Mouse (Mus musculus): ENCODE measurements at regions not wholly inside any gene's neighbourhood (a gene's known extent, or its start where the extent isn't known, plus 50 kb on each side); places are given as distances from the start of the nearest gene placed in this dataset.

DNA sequence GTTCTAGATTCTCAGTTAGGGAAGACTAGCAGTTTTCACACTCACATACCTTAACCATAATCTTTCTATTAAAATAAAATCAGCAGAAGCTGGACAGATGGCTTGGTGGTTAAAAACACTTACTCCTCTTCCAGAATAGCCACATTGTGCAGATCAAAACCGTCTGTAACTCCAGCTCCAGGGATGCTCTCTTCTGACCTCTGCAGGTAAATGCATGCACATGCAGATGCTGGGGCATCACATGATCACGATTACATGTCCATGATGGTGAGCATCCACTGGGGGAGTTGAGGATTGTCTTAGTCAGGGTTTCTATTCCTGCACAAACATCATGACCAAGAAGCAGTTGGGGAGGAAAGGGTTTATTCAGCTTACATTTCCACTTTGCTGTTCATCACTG, 184.8 kb upstream of the Srrm4 start:
- no peak for DNase-seq

DNA sequence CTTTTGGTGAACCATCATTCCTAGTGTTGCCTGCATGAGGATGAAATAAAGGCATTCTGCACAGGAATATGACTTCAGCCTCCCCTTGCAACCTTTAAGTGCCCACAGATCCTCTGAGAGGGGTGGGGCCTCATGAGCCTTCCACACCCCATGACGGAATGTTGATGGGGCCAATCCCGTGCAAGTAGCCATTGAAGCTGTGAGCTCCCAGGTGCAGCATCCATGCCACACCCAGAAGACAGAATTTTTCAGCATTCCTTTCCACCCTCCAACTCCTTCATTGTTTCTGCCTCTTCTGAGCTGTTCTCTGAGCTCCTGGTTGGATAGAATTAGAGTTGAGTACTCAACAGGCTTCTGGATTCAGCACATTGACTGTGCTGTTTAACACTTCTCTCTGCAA, 174.6 kb upstream of the Srrm4 start:
- DNase-seq, result no peak

DNA sequence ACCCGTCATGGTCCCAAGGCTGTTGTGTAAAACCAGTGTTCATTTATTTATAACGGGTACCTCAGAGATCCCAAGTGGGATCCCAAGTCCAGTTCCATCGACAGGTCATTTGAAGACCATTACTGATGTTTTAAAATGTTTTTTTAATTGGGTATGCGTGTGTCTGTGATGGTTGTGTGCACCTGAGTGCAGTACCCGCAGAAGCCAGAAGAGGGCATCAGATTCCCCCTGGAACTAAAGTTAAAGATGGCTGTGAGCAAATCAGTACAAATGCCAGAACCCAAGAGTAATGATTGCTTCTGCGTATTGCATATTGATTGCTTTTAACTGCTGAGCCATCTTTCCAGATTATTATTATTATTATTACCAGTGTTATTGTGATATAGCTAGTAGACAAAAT, 169.7 kb upstream of the Srrm4 start:
- DNase-seq, result no peak

DNA sequence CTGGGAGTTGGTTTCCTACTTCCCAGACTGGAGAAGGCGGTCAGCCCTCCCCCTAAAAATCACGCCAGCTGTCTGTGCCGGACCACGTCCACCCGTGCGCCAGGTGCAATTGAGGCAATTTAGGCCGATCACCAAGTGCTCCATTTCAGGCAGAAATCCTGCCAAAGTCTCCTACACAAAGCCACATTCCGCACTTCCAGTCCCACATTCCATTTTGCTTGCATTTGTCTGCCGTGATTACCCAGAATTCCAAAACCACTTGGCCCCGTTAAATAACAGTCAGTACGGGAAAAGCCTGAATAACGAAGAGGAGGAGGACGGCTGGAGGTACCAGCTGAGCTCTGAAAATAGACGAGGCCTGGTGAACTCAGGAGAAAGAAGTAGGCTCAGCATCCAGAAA, 167.1 kb upstream of the Srrm4 start:
- DNase-seq, result no peak

DNA sequence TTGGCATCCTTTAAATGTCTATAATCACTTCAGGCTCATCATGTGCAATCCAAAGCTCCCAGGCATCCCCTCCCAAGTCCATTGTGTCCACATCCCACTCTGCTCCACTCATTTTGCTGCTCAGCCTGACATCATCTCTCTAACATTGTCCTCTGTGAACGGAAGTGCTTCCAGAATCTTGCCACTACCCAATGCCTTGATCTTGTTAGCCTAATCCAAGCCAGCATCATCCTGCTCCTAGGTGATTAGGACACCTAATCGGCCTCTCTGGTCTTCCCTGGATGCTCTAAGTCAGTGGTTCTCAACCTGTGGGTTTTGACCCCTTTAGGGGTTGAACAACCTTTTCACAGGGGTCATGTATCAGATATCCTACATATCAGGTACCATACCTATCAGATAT, 161.3 kb upstream of the Srrm4 start:
- DNase-seq, result no peak

DNA sequence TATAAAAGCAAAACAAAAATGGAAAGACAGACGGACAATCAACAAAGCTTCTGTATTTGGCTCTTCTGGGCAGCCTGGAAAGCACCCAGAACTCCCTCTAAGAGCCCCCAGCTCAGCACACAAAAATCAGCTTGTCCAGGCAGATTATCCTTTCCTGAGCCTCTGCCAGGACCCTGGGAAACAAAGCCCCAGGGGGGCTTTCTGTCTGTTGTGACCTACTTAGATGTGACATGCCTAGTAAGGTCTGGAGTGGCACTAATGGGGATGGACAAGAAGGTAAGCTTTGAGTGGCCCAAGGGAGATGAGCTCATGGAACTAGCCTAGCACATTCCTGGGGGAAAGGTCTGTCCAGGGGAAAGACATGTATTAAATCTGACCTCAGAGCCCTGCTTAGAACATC, 160.5 kb upstream of the Srrm4 start:
- no peak for DNase-seq

DNA sequence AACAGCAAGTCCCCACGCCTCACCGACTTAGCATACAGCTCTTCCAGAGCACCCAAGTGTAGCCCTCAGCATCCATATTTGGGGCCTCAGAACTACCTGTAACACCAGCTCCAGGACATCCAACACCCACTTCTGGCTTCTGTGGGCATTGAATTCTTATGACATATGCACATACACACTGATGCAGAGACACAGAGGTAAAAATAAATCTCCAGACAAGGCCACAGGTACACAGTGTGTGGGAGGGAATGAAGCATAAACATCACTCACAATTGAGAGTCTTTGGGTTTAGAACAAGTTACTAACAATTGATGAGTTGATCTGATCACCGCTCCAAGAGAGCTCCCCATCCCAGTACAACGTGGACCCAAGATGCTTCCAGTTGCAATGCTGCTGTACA, 154.2 kb upstream of the Srrm4 start:
- DNase-seq, result no peak

DNA sequence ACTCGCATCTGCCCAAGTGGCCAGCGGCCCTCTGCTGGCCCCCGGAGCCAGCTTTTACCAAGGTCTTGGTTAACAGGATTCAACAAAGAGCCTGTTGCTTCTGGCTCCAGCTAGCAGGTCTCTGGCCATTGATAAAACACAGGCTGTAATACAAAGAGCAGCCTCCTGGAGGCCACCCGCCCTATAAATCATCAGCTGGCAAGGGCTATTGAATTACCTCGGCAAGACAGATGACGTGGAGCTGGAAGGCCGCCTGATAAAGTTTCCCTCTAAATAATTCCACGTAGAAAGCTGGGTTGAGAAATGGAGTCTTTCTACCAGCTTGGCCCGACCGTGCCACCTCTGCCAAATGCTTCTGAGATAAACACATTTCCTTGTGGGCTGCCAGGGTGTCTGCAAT, 152.8 kb upstream of the Srrm4 start:
- DNase-seq, result no peak

DNA sequence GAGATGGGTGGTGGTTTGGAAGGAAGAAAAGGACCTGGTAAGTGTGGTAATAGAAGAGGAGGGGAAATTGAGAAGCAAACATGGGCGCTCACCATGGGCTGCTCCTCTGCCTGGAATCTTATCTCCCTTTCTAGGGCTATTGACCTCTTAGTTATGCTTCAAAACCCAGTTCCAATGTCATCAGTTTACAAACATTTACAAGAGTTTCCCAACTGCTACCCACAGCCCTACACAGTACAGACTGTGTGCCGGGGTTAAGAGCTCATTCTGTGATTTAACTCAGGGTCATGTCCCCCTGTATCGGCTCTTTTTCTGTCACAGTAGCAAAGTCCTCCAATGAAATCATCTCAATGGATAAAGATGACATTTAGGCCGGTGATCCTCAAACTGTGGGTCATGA, 144.0 kb upstream of the Srrm4 start:
- no peak for DNase-seq

DNA sequence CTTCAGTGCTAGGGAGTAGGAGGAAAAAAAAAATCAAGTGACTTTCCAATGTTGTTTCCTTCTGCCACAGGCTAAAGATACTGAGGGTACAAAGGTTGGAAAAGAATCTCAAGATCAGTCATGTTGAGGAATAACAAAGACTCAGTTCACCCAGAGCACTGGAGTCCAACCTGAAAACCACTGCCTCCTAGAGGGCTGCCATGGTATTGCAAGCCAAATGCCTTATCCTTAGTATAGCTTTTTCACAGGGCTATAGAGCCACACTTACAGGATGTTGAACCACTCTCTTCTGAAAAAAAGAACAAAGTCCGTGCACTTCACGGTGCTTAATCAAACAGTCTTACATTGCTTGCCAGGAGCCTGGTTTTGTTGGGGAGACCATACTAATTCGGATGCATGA, 139.9 kb upstream of the Srrm4 start:
- no peak for DNase-seq

DNA sequence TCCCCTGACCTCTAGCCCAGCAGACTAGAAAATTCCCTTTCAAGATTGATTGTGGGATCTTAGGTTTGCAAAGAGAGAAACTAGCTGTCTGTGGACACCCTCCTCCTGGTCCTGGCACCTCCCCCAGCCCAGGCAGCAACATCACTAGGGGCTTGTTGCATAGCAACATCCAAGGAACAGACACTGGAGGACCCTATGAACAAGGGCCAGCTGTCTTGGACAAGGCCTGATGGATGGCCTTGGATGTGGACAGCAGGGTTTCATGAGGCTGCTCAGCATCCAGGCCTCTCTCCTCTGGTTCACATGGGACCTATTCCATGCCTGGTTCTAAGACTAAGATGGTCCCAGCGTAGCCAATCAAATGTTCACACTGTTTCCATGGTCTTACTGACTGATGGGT, 127.6 kb upstream of the Srrm4 start:
- DNase-seq, result no peak

DNA sequence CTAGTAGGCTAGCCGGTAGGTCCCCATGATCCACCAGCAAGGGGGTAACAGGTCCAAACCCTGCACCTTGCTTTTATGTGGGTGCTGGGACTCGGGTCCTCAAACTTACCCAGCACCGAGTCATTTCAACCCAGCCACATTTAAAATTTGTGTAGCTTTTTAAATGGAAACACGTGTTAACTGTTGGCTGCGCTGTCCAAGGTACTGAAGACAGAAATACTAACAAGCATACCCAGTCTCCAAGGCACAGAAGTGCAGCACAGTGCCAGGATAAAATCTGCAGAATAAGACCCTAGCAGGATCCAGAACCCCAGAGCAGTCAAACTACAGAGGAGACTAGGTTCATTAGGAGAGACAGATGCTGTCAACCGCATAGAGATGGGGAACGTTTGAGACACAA, 122.6 kb upstream of the Srrm4 start:
- DNase-seq, result no peak

DNA sequence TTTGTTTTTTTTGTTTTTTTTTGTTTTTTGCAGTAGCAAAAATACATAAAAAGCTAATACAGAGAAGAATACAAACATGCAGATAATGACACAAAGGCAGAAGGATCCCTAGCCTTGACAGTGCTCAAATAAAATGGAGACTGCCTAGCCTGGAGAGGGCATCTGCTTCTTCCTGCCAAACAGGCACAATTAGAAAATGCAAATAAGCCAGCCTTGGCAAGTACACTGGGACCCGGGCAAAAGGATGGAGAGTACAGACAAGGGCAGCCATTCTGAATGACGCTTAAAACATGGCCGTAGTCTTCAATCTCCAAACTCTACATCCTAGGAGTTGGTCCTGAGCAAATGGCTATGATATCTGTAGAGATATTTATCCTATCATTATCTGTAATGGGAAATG, 120.4 kb upstream of the Srrm4 start:
- DNase-seq, result no peak

DNA sequence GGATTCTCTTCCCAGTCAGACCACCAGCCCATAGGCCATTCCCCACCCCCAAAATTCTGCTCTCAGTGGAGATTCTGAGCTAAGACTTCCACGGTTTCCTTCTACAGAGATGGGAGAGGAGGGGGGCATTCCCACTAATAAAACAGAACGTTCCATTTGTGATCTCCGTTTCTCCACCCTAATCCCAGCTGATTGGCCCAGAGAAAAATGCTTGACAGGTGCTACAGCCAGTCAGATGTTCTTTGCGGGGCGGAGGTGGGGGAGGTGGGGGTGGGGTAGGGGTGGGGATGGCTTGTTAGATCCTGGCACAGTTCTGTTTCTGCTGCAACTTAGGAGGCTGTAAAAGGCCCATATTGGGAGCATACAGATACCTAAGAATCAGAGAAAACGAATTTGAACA, 116.9 kb upstream of the Srrm4 start:
- no peak for DNase-seq

DNA sequence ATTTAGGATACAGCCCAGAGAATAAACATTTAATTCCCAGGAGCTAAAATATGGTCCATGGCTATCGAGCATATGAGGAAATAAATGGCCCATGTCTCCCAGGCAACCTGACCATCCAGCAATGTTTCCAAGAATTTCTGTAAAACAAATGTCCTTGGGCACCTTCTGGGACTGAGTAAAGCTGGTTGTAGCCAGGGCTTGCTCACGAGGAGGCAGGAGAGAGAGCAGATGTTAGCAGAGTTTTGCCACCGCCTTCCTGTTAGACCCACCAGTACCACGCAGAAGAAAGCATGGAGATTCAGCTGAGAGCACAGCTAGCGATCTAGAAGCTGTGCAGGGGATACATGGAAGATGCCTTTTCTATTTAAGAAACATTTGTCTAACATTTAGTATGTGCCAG, 70.8 kb upstream of the Srrm4 start:
- no peak for DNase-seq

DNA sequence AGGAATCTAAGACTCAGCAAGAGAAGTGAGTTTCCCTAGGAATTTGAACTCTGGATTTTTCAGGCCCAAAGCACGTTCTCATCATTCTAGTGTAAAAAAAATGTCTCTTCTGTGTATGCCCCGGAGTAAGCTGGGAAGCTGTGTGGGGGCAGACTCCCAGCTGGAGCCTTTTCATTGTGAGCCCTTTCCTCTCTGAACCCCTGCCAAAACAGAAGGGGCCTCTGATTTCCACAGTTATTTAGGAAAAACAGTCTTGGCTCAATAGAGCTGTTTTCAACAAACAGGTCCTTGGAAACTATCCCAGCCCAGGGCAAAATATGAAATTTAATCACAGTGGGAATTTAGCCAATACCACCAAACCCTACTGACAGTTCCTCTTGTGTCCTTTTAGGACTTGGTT, 70.2 kb upstream of the Srrm4 start:
- no peak for DNase-seq

DNA sequence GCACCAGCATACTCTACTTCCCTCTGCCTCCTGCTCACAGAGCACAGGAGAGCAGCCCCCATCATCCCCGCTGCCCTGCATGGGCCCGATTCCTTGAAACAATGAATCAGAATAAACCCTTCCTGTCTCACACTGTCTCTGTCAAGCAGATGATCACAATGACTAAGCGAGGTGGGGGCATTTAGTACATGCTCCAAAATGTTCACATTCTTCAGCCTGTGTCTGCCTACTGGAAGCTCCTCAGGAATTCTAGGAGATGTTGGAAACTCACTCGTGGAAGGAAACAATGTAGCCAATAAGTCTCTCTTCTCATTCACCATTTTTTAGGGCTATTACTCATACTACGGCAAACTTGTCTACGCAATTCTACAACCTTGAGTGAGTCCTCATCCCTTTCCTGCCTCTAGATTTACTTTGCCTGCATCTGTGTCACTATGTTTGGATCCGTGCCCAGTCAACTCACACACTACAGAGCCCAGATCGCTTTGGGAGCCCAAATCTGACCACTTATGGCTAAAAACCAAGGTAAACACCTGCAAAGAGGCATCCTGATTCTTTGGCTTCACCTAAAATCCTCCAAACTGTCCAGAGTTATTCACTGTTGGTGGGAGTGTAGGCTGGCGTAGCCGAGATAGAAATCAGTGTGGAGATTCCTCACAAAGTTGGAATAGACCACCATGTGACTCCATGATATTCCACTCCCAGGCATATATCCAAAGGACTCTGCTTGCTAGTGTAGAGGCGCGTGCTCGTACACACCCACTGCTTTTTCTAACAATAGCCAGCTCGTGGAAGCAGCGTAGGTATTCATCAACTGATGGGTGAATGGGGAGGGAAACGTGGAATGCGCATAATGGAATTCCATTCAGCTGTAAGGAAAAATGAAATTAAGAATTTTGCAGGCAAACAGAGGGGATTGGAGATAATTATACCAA, 63.1 kb upstream of the Srrm4 start:
- no peak for DNase-seq

Measured in gastrocnemius, postnatal 25 days (tissue).